17 mouse cellular contexts compared by ENCODE assay signal in the genomic region with DNA sequence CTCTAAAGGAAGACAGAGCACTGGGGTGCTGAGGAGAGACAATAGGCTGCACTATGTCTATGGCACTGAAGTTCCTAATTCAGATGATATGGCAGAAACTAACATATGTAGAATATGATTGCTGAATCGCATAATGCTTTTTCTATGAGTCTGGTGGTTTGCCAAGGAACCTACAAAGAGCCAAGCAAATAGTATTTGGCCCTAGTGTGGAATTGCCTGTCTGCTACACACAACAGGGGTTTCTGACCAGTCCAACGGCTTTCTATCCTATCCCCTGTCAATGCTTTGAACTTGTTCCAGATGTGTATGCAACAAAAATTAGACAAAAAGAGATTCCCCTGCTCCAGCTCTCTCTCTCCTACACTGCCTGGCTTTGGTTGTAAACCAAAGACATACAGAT.
DNase-seq lines count a peak whose midpoint lies in the region; ATAC-seq and TF ChIP-seq lines count a peak whose summit lies in the region.
"Had no signal": no experiment of that assay in that cellular context is flagged by ENCODE, and none has a peak within 500 bp of the region (broad histone marks: within the 10 kb centered on the region; RNA-seq: fewer than 3 reads in every experiment).

No protein-coding gene starts in this region.

- no peak overlapping the region for H3K4me2 ChIP-seq in lung, embryonic 14.5 days
- no peak overlapping the region for H3K4me2 ChIP-seq in forebrain, embryonic 14.5 days (ENCODE audit: low read length)
- no peak overlapping the region for H3K4me2 ChIP-seq in midbrain, embryonic 16.5 days (ENCODE audit: low read length)
- H3K4me2 ChIP-seq: heart, embryonic 15.5 days; limb, embryonic 13.5 days; neural tube, embryonic 13.5 days had no signal

- no peaks in the 10 kb centered on the region for H3K9me3 ChIP-seq in lung, embryonic 14.5 days (ENCODE audit: low read depth, low read length)
- no peaks in the 10 kb centered on the region for H3K9me3 ChIP-seq in forebrain, embryonic 14.5 days (replicated peaks; ENCODE audit: control insufficient read depth, low read length)
- no peaks in the 10 kb centered on the region for H3K9me3 ChIP-seq in limb, embryonic 10.5 days (replicated peaks)
- no peaks in the 10 kb centered on the region for H3K9me3 ChIP-seq in midbrain, embryonic 16.5 days (replicated peaks; ENCODE audit: control insufficient read depth, low read length, poor library complexity, severe bottlenecking)
- H3K9me3 ChIP-seq: heart, embryonic 15.5 days; limb, embryonic 13.5 days; neural tube, embryonic 13.5 days had no signal

- H3K27me3 ChIP-seq in lung, embryonic 14.5 days (ENCODE audit: insufficient read depth, low read length): no peaks in the 10 kb centered on the region
- no peaks in the 10 kb centered on the region for H3K27me3 ChIP-seq in forebrain, embryonic 14.5 days (replicated peaks; ENCODE audit: control insufficient read depth, insufficient read depth, low read length)
- H3K27me3 ChIP-seq in limb, embryonic 10.5 days (ENCODE audit: low read depth, poor library complexity, severe bottlenecking): no peaks in the 10 kb centered on the region
- no peaks in the 10 kb centered on the region for H3K27me3 ChIP-seq in midbrain, embryonic 16.5 days (ENCODE audit: control insufficient read depth, insufficient read depth, low read depth, low read length)
- H3K27me3 ChIP-seq: heart, embryonic 15.5 days; limb, embryonic 13.5 days; neural tube, embryonic 13.5 days had no signal

- DNase-seq in lung, embryonic 14.5 days: peak; percentile 78
- DNase-seq in lung, postnatal 14 days: no peak
- DNase-seq in forebrain, embryonic 14.5 days (ENCODE audit: low spot score): peak; percentile 37
- no peak for DNase-seq in limb, embryonic 10.5 days (ENCODE audit: low spot score)
- DNase-seq in adrenal gland, adult (ENCODE audit: inconsistent age in 2 of 2, low spot score in 1 of 2): no peak
- DNase-seq in urinary bladder, postnatal 4 days (ENCODE audit: low spot score in 2 of 2): no peak
- DNase-seq in left cerebral cortex, adult 9 months (ENCODE audit: low spot score in 2 of 2): no peak
- DNase-seq: adrenal gland, adult 2 months; cerebellum, adult 9-10 months; kidney, postnatal 4 days; layer of hippocampus, postnatal 36 days; lung, adult 2 months had no signal

- 0 out of 2 replicates have a peak, but pooled peaks cover 3% of the 10 kb centered on the region for H3K4me1 ChIP-seq in lung, embryonic 14.5 days (ENCODE audit: insufficient read depth)
- no peaks in the 10 kb centered on the region for H3K4me1 ChIP-seq in forebrain, embryonic 14.5 days (ENCODE audit: control insufficient read depth, insufficient read depth, low read length)
- H3K4me1 ChIP-seq in limb, embryonic 10.5 days: peaks cover 16% of the 10 kb centered on the region
- H3K4me1 ChIP-seq in midbrain, embryonic 16.5 days (ENCODE audit: control insufficient read depth, insufficient read depth, low read length): peaks cover 12% of the 10 kb centered on the region

- no peak overlapping the region for H3K4me3 ChIP-seq in lung, embryonic 14.5 days (ENCODE audit: low read depth, low read length)
- H3K4me3 ChIP-seq in forebrain, embryonic 14.5 days (ENCODE audit: low read depth, low read length): no peak overlapping the region
- H3K4me3 ChIP-seq in limb, embryonic 10.5 days: no peak overlapping the region
- H3K4me3 ChIP-seq in midbrain, embryonic 16.5 days (ENCODE audit: low read depth, low read length): no peak overlapping the region
- H3K4me3 ChIP-seq: heart, embryonic 15.5 days; limb, embryonic 13.5 days; neural tube, embryonic 13.5 days had no signal

- H3K27ac ChIP-seq in lung, embryonic 14.5 days (ENCODE audit: low read depth): peak overlapping the region; percentile 19; the same call in 1 of the 2 replicates
- no peak overlapping the region; the same call in 1 of the 2 replicates for H3K27ac ChIP-seq in forebrain, embryonic 14.5 days (ENCODE audit: low read depth, low read length)
- peak overlapping the region; percentile 46; the same call in 1 of the 2 replicates for H3K27ac ChIP-seq in limb, embryonic 10.5 days
- peak overlapping the region; percentile 38; the same call in 1 of the 2 replicates for H3K27ac ChIP-seq in midbrain, embryonic 16.5 days (ENCODE audit: low read length)
- H3K27ac ChIP-seq: heart, embryonic 15.5 days had no signal

- TF ChIP-seq CTCF in lung, embryonic 14.5 days (IDR thresholded peaks at IDR 0.05; ENCODE audit: low read depth): no peak

- H3K36me3 ChIP-seq in lung, embryonic 14.5 days (ENCODE audit: insufficient read depth): no peaks in the 10 kb centered on the region
- H3K36me3 ChIP-seq in forebrain, embryonic 14.5 days (ENCODE audit: control insufficient read depth, insufficient read depth, low read length): no peaks in the 10 kb centered on the region
- H3K36me3 ChIP-seq in limb, embryonic 10.5 days: no peaks in the 10 kb centered on the region
- no peaks in the 10 kb centered on the region for H3K36me3 ChIP-seq in midbrain, embryonic 16.5 days (ENCODE audit: control insufficient read depth, insufficient read depth, low read length)
- H3K36me3 ChIP-seq: heart, embryonic 15.5 days; limb, embryonic 13.5 days; neural tube, embryonic 13.5 days had no signal

- ATAC-seq in lung, embryonic 14.5 days (ENCODE audit: insufficient read depth): no peak; the same call in 1 of the 2 replicates
- no peak; the same call in 1 of the 2 replicates for ATAC-seq in forebrain, embryonic 14.5 days
- ATAC-seq in midbrain, embryonic 16.5 days: no peak
- ATAC-seq: intestine, embryonic 16.5 days had no signal

- no peak overlapping the region for H3K9ac ChIP-seq in lung, embryonic 14.5 days
- no peak overlapping the region for H3K9ac ChIP-seq in forebrain, embryonic 14.5 days (ENCODE audit: low read length)
- H3K9ac ChIP-seq in midbrain, embryonic 16.5 days (ENCODE audit: low read depth, low read length): no peak overlapping the region
- H3K9ac ChIP-seq: heart, embryonic 15.5 days; limb, embryonic 13.5 days; neural tube, embryonic 13.5 days had no signal

- 41% methylated on average over 2 of the region's 2 CpGs for WGBS in lung, embryonic 14.5 days
- WGBS in forebrain, embryonic 14.5 days: 70% methylated on average over 2 of the region's 2 CpGs
- WGBS in limb, embryonic 10.5 days: 79% methylated on average over 2 of the region's 2 CpGs
- 59% methylated on average over 2 of the region's 2 CpGs for WGBS in midbrain, embryonic 16.5 days

Comparison
In these comparisons a context has a peak if more than half of its experiments do, and no peak if none do; other contexts are left out.
1. DNase-seq: peak in lung, embryonic 14.5 days (single experiment) and forebrain, embryonic 14.5 days (single experiment); none in lung, postnatal 14 days (single experiment), limb, embryonic 10.5 days (single experiment), adrenal gland, adult (0 of 2), urinary bladder, postnatal 4 days (0 of 2) and left cerebral cortex, adult 9 months (0 of 2).